Mouse (Mus musculus): ENCODE data around the gene Kdelr1. TPM values are rescaled to one million over a fixed set of nuclear protein-coding genes. Genes with fewer than 3 reads are reported as not detected.

Gene Kdelr1
- polyA plus RNA-seq, 1 experiment: 197 TPM

DNA sequence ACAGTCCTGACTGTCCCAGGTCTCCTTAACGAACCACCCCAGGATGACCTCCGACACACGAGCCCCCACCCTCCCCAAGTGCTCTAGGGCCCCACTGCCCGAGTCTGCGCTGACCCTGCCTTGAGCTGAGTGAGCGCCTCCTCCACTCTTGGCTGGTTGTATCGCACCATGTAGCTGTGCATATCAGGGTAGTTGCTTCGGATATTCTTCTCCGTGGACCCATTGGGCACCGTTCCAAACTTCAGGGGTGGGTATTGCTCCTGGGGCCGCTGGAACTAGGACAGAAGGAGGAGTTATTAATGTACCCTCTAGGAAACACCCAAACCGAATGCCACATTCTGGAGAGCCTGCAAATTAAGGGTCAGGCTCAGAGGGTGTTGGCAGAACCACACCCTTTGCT is 19.5 kb upstream of the Kdelr1 start:
- TF ChIP-seq POLR2A (IDR thresholded peaks at IDR 0.05; ENCODE audit: borderline replicate concordance, extremely low read depth, insufficient read depth, insufficient read length, poor library complexity, severe bottlenecking): no peak
- no peak for TF ChIP-seq CTCF (IDR thresholded peaks at IDR 0.05; ENCODE audit: borderline replicate concordance, extremely low read depth, insufficient read depth, insufficient read length)
- DNase-seq (ENCODE audit: low read depth): no peak

GRCm38 (mm10) chr7:45856950-45857901 is 15.3 kb upstream of the Kdelr1 start:
- TF ChIP-seq POLR2A (IDR thresholded peaks at IDR 0.05; ENCODE audit: borderline replicate concordance, extremely low read depth, insufficient read depth, insufficient read length, poor library complexity, severe bottlenecking) (no peak), CTCF (IDR thresholded peaks at IDR 0.05; ENCODE audit: borderline replicate concordance, extremely low read depth, insufficient read depth, insufficient read length) (no peak)
- peak; percentile 34 for DNase-seq (ENCODE audit: low read depth)

GRCm38 (mm10) chr7:45859008-45859407 is 13.6 kb upstream of the Kdelr1 start:
- DNase-seq (ENCODE audit: low read depth): no peak
- TF ChIP-seq POLR2A (IDR thresholded peaks at IDR 0.05; ENCODE audit: borderline replicate concordance, extremely low read depth, insufficient read depth, insufficient read length, poor library complexity, severe bottlenecking) (no peak), CTCF (IDR thresholded peaks at IDR 0.05; ENCODE audit: borderline replicate concordance, extremely low read depth, insufficient read depth, insufficient read length) (no peak)

- DNase-seq (ENCODE audit: low read depth): no peak
- no peak for TF ChIP-seq CTCF (IDR thresholded peaks at IDR 0.05; ENCODE audit: borderline replicate concordance, extremely low read depth, insufficient read depth, insufficient read length)
- no peak for TF ChIP-seq POLR2A (IDR thresholded peaks at IDR 0.05; ENCODE audit: borderline replicate concordance, extremely low read depth, insufficient read depth, insufficient read length, poor library complexity, severe bottlenecking)
Measured at GRCm38 (mm10) chr7:45862804-45863203, 9.8 kb upstream of the Kdelr1 start.

- no peak for DNase-seq (ENCODE audit: low read depth)
- TF ChIP-seq CTCF (IDR thresholded peaks at IDR 0.05; ENCODE audit: borderline replicate concordance, extremely low read depth, insufficient read depth, insufficient read length): no peak
- TF ChIP-seq POLR2A (IDR thresholded peaks at IDR 0.05; ENCODE audit: borderline replicate concordance, extremely low read depth, insufficient read depth, insufficient read length, poor library complexity, severe bottlenecking): no peak
Measured at GRCm38 (mm10) chr7:45864435-45864834, 8.1 kb upstream of the Kdelr1 start.

DNA sequence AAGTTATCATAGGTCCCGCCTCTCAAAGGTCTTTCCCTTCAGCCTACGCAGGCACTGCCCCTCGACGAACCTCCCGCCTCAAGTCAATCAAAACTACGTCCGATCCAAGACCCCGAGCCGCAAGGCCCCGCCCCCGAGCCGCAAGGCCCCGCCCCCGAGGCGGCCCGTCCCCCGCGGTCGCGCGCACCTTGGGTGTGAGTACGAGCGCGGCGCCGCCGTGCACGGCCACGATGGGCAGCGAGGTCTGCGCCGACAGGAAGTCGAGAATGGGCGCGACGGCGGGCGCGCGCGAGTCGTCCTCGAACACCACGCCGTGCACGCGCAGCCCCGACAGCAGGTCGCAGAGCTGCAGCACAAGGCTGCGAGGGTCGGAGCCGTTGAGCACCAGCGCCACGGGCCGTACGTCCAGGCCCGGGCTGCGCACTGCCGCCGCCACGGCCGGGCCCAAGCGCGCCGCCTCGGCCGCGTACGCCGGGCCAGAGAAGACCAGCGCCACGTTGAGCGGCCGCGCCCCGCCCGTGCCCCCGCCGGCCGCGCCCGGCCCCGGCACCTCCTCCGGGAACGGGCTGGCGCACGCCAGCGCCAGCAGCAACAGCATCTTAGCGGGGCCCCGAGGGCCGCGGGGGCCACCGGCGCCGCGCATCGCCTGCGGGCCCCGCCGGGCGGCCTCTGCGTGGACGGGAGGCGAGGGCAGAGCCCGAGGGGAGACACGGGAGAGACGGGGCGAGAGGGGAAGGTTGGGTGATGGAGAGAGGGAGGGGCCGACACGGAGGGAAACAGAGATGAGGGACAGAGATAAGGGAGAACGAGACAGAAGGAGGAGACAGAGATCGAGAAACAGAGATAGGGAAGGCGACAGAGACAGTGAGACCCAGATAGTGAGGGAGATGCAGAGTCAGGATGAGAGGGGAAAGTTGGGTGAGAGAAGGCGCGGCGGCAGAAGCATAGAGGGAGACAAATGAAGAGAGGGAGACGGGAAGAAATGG is 6.4 kb upstream of the Kdelr1 start:
- peak; percentile 96 for DNase-seq (ENCODE audit: low read depth)
- TF ChIP-seq CTCF (IDR thresholded peaks at IDR 0.05; ENCODE audit: borderline replicate concordance, extremely low read depth, insufficient read depth, insufficient read length) (no peak), POLR2A (IDR thresholded peaks at IDR 0.05; ENCODE audit: borderline replicate concordance, extremely low read depth, insufficient read depth, insufficient read length, poor library complexity, severe bottlenecking) (peak; percentile 80)

- peak; percentile 64 for DNase-seq (ENCODE audit: low read depth)
Measured at GRCm38 (mm10) chr7:45867871-45868270, 4.7 kb upstream of the Kdelr1 start.

DNA sequence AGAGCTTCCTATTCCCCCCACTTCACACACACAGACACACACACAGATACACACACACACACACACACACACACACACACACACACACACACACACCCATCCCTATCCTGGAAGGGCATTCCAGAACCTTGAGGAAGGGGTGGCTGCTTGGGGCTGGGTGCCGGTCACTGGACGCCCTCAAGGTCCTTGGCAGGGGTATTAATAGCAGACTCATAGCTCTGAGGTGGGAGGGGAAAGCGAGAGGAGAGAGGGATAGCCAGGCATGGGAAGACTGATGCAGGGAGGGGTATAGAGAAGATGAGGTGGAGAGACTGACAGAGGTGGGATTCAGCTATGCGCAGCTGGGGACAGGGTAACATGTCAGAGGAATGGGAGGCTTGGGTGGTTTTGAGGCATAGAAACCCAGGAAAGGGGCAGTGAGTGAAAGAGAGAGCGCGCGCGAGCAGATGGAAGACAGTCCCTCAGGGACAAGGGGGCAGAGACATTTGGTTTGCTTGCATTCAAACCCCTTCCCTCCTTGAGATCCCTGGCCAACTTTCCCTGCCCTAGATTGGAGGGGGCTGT is 3.4 kb upstream of the Kdelr1 start:
- TF ChIP-seq CTCF (IDR thresholded peaks at IDR 0.05; ENCODE audit: borderline replicate concordance, extremely low read depth, insufficient read depth, insufficient read length): no peak
- TF ChIP-seq POLR2A (IDR thresholded peaks at IDR 0.05; ENCODE audit: borderline replicate concordance, extremely low read depth, insufficient read depth, insufficient read length, poor library complexity, severe bottlenecking): no peak
- DNase-seq (ENCODE audit: low read depth): peak; percentile 14

More at GRCm38 (mm10) chr7:45867871-45868270, 4.7 kb upstream of the Kdelr1 start:
- TF ChIP-seq CTCF (IDR thresholded peaks at IDR 0.05; ENCODE audit: borderline replicate concordance, extremely low read depth, insufficient read depth, insufficient read length): no peak
- no peak for TF ChIP-seq POLR2A (IDR thresholded peaks at IDR 0.05; ENCODE audit: borderline replicate concordance, extremely low read depth, insufficient read depth, insufficient read length, poor library complexity, severe bottlenecking)

- TF ChIP-seq POLR2A (IDR thresholded peaks at IDR 0.05; ENCODE audit: borderline replicate concordance, extremely low read depth, insufficient read depth, insufficient read length, poor library complexity, severe bottlenecking): no peak
- TF ChIP-seq CTCF (IDR thresholded peaks at IDR 0.05; ENCODE audit: borderline replicate concordance, extremely low read depth, insufficient read depth, insufficient read length): no peak
- DNase-seq (ENCODE audit: low read depth): no peak
Measured at GRCm38 (mm10) chr7:45869787-45870186, 2.8 kb upstream of the Kdelr1 start.

GRCm38 (mm10) chr7:45870282-45871058 is 2.1 kb upstream of the Kdelr1 start:
- TF ChIP-seq POLR2A (IDR thresholded peaks at IDR 0.05; ENCODE audit: borderline replicate concordance, extremely low read depth, insufficient read depth, insufficient read length, poor library complexity, severe bottlenecking) (no peak), CTCF (IDR thresholded peaks at IDR 0.05; ENCODE audit: borderline replicate concordance, extremely low read depth, insufficient read depth, insufficient read length) (no peak)
- peak; percentile 41 for DNase-seq (ENCODE audit: low read depth)

All from brain, embryonic 14.5 days (tissue).